Mouse (Mus musculus) c-Kit-positive CD71-negative TER-119-negative erythroid progenitor cells, embryonic 14.5 days (primary cell): ENCODE results near the gene Man1c1.

Source experiments
- DNase-seq: peaks from one replicate; pipeline ENCODE4 v3.0.0-alpha.2; 2013; ENCODE audit warnings: low read depth

The Man1c1 gene

DNA sequence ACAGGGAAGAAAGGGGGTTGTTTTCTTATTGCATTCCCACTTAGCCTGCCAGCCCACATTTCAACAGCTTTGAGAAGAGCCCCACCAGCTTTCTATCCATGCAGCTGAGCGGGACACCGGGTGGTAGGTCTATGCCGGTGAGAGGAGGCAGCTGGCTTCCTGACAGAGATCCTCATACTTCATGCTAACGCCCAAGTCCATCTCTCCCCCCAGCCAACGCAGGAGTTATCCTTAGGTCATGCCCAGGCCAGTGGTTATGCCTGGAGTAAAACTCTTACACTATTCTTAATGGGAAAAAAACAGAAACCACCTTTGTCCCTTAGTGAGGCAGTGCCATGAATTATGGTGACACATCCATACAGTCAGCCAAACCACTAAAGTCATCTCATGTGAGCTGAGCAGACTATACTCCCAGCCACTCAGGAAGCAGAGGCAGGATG is 66.0 kb downstream of the Man1c1 start:
- no peak for DNase-seq

DNA sequence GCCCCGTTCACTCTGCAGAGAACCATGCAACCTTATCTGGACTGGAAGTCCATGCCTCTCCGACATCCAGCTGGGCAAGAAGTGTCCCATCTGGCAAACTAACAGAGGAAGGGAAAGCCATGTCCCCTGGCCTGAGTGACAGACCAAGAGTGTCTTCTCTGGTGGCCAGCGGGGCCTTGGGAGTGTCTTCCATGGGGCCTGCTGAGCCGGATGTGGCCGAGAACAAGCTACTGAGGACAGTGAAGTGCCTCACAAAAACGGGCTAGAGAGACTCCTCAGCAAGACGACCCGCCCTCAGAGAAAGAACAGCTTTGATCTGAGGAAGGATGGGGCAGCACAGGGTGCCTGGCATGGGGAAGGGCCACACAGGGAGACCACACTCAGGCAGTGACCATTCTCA is 67.7 kb downstream of the Man1c1 start:
- no peak for DNase-seq

DNA sequence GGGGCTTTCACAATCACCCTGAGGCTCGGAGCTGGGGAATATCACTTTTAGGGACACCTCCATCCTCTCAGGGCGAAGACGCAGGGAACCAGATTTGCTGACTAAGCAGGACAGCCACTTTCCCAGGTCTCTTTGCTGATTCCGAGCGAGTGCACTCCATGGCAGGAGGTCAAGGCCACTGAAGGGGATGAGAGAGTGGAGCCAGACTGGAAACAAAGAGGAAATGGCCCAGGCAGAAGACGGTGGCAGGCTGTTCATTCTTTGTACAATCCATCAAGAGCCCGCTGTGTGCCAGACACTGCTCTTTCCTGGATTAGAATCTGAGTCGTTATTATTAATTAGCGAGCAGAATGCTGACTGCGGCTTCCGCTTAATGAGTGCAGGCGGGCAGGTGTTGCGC is 70.1 kb downstream of the Man1c1 start:
- DNase-seq = no peak

DNA sequence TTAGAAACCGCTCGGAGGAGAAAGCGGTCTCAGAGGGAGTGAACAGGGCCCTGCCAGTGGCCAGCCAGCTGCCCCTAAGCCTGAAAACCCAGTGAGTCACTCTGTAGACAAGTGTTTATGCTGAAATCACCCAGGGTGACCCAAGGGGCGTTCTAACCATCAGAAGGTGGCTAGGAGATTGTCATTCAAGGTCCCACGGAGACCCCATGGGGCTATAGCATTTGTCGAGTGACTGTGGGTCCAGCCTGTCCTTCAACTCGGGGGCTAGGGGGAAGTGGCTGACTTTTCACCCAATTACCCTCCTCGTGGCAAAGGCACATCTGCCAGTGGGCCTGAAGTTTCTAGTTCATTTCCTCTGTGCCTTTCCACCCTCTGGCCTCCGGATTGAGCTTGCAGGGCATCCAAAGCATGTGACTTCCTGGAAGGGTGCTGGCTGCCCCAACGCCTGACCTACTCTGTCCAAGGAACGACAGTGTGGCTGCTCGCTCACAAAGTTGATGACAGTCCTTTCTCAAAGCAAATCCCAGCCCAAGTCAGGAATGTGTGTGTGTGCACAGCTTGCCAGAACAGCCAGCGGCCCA is 71.9 kb downstream of the Man1c1 start:
- no peak for DNase-seq

DNA sequence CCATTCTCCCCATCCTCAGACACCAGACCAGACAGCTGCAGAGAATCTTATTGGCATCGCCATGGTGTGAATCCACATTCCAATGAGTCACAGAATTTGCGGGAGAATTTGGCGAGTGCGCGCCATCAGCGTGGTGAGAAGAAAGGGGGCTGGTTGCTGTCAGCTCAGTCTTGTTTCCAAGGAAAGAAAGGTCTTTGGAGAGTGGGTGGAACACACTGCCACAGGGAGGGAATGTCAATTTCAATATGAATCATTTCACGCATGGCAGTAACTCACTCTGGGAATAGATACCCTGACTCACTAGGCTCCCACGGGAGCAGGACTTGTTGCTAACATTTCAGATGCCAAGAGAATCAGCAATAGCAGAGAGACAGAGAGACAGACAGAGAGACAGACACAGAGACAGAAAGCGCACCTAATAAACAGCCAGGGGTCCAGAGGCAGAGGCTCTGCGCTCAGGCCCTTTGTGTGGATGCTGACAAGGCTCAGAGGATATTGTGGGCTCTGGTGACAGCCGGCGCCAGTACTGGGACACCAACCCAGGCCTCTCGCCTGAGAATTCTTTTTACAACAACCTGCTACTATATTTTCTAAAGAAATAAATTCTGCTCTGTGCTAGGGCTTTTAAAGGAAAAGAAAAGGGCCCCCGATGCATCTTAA is 72.5 kb downstream of the Man1c1 start:
- no peak for DNase-seq

DNA sequence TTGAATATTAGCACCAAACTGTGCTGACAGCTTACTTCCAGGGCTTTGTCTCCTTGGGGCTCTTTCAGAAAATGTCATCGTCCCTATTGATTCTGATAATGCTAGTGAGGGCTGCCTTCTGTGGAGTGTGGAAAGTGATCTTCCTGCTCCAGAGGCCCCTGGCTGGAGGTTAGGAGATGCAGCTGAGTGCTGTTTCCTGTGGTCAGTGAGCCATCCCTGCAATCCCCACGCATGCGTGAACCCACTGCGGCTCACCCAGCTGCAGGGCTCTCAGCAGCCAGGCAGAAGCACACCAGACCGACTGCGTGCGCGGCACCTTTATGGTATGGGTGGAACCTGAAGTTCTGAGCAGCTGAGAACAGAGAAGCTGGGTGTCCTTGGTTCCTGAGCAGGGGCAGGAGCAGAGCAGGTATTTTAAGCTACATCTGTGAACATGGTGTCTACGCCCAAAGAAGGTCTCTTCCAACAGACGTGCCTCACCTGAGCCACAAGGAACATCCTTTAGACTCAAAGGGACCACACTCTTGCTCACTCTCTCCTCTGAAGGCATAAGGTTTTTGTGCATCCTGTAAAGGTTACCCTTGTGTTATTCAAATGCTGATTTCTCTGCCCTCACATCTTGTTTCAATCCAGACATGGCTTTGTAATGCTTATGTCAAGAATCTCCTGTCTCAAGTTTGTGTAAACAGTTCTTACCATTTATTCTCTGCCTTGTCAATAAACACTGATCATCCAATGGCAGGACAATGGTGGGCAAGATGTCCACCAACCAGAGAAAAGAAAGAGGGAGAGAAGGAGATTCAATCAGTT is 75.3 kb downstream of the Man1c1 start:
- no peak for DNase-seq

DNA sequence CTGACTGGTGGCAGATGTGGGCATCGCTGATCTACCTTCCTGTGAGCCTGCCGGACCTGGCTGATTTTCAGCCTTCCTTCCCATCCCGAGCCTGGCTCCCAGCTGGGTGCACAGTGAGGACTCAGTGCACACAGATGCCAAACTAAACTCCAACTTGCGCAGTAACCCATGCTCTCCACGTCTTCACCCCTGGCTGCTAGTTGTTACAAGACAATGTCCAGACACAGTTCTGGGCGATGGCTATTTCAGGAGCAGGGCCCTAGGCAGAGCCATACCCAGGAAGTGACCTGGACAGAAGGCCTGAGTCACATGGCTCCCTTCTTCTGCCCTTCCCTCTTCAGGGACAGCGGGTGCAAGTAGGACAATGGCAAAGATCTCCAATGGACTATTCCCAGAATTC is 76.0 kb downstream of the Man1c1 start:
- DNase-seq = no peak

DNA sequence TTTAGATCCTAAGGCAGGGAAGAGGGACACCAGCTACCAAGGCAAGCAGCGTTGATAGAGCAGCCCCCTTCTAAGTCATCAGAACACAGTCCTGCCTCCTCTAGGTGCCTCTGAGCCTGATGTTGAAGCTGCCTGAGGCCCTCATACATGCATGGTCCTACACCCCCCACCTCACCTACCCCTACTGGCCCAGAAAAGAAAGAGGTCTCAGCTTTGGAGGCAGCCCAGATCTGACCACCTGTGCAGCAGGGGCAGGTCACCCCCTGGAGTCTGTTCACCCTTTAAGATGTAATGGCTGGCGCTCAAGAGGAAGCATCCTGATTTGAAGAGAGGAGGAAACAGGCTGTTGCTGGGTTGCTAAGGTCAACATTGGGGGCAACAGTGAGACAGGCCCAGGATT is 77.2 kb downstream of the Man1c1 start:
- DNase-seq = no peak

DNA sequence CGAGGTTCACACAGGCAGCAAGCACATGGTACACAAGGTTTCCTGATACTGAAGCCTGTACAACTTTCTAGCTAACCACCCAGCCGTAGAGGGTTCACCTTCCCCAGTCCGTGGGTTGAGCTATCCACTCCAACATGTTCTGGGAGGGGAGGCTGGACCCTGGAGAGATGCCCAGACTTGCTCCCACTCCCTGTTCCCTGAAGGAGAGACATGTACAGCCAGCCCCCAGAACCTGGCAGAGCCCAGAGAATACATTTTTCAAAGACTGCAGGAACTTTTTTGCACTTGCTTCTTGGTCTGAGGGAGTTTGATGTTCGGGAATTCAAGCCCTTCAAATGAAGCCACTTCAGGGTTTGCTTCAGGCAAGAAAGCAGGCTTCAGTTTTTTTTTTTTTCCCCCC is 77.7 kb downstream of the Man1c1 start:
- no peak for DNase-seq

DNA sequence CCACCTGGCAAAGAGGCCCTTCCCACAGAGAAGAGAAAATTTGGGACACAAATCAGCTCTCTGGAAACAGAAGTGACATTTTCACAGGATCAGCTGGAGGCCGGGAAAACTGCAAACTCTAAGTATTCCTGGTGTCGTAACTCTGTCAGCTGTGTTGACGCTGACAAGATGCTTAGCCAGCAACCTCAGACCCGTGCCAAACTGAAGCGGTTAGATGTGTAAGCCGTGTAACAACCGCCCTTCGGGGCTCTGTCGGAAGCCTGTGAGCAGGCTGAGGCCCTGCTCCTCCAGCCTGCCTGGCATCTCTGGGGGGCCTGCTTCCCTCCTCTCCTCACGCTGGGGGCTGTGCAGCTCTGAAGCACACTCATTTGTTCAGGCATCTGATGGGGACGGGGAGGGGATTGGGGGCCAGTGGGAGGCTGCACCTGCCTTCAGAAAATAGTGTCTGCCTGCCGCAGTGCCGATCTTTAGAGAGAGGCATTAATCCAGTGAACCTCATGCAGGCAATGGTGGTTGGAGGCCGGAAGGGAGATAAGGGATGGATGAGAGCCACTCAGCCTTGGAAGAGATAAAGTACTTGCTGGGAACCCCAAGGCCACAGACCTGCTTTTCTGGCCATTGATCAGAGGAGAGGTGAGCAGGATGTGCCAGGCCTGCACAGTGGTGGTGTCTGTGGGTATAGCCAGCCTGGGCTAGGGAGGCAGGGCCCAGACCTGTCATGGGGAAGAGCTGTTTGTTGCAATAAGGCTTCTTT is 79.8 kb downstream of the Man1c1 start:
- DNase-seq = no peak

DNA sequence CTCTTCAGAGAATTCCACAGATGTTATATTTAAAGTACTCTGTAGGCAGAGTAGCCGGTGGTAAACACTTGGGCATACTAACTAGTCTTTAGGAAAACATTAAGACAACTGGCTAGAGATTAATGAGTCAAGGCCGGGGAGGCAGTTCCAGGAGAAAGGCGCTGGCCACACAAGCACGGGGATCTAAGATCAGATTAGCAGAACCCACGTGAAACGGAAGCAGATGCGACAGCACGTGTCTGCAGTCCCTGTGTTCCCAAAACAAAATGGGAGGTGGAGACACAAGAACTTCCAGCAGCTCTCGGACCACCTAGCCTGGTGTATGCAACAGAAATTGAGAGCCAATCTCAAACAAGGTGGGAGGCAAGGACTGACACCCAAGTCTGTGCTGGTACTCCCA is 82.4 kb downstream of the Man1c1 start:
- DNase-seq = no peak

DNA sequence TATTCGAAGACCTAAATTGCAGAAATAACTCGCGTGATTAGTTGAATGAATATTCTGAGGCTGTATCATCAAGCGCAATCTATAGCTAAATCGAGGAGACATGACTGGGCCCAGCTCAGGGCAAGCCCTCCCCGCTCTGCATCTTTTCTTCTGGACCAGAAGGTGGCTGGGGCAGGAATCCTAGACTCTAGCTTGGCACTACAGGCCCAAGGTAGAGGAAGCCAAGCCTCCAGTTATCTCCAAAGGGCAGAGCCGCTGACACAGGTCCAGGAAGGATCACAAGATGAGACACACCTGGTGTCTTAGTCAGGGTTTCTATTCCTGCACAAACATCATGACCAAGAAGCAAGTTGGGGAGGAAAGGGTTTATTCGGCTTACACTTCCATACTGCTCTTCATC is 83.8 kb downstream of the Man1c1 start:
- DNase-seq = no peak

DNA sequence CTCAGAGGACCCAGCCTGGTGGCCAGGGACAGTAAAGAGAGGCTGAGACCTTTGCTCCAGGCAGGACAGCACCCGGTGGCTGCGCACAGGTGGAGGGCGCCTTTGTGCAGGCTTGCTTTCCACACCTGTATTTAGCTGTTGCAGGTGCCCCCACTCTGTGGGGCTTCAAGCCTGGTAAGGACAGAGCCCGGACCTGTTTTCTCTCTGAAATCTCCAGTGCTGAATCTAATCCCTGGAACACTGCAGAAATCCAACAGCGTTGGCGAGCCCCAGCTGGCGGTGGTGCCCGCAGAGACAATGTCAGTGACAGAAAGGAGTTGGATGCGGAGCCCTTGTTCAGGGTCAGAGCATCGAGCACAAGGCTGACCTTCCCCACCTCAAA is 84.6 kb downstream of the Man1c1 start:
- DNase-seq = no peak

DNA sequence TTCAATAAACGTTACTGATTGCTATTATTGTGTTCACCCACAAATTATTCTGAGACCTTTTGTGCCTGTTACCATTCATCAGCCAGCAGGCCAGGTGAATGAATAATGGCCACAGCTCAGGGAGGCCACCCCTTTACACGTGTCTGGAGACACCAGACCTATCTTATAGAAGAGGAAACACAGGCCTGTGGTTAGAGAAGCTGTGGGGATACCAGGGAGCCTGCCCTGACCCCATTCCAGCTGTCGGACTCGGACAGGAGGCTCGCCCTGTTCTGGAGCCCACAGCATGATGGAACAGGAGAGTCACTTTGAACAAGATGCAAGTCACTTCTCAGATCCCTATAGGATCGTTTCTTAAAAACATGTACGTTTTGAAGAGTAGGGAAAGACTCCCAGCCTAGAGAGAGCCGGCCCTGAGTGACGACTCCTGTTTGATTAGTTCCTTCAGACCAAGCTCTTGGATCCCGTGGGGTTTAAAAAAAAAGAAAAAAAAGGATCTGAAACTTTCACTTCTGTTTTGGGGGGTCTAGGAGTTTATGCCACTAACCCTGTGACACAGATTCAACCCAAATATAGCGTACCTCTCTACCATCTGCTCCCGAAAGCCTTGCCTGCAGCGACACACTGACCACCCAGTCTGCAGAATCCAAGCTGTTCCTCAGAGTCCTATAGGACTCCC is 85.1 kb downstream of the Man1c1 start:
- DNase-seq = no peak

DNA sequence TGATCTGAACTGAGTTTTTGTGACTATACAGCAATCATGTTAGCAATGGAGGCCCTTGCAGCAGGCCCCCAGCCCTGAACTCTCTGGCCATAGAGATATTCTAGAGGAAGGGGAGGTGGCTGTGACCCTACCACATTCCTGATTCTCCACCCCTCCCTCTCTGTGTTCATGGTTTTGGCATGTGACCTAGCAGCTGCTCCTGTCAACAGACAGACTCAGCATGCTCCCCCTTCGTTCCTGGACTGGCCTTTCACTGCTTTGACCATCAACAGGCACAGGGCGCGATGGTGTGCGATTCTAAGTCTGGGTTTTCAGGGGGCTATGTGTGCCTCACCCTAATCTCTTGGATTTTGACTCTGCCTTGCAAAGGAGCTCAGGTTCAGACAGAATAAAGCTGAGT is 86.3 kb downstream of the Man1c1 start:
- no peak for DNase-seq

DNA sequence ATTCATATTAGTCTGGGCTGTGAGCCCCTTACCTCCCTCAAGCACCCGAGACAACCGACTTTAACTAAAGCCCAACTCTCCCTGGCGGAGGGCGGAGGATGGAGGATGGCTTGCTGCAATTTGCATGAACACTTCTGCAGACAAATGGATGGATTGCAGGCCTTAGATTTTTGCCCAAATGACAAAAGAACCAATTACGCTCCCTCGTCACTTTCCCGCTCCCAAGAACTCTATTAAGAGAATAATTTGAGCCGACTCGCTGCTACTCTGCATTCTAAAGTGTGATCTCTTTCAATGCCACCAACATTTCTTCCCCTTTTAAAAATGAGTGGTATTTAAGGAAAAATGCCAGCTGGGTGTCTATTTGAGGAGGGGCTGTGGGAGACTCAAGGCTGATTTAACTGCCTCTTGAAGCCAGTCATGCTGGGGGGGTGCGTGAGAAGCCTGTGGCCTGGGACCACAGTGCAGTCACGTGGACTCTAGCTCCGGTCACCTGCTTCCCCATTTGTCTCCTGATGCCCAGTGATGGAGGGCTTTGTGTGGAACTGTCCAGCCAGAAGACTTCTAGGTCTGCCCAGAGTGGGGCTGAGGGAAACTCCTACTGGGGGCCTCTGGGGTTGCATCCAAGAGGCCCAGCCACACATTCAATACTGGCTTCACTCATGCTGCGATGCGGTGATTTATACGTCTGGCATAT is 88.0 kb downstream of the Man1c1 start:
- DNase-seq = no peak

DNA sequence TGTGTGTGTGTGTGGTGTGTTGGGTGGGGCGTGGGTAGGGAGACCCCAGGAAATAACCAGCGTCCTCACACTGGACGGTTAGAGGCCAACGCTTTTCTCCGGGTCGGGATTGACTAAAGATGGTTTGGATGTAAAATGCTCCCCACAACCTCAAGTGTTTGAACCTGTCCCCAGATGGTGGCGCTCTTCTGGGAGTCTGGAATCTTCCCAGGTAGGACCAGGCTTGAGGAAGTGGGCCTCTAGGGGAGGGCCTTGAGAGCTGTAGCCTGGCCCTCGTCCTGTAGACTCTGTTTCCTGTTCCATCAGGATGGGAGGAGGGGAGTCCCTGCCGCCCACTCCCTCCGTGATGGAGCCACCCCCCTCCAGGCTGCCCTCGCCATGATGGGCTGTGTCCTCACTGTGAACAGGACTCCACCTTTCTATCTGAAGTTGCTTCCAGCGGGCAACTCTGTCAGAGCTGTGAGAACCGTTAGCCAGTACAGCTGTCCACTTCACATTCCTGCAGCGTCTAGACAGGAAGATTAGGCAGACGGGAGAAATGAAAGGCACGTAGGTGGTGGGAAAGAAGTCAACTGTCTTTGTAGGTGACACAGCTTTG is 91.9 kb downstream of the Man1c1 start:
- DNase-seq = no peak

DNA sequence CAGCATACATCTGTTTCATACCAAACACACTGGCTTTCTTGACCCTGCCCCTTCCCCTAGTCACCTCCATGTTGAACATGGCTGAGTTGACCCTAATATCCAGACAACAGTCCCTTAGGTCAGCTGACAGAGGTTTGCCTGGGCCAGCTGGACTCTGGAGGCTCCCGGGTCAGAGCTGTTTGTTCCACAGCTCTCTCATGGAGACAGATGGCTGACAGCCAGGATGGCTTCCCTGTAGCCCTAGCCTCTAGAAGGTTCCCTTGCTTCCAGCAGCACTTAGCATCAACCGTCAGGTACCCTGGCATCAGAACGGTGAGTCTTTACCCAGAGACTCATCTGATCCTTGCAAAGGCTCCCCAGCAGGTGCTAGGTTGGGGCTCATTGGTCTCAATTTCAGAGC is 93.5 kb downstream of the Man1c1 start:
- no peak for DNase-seq

DNA sequence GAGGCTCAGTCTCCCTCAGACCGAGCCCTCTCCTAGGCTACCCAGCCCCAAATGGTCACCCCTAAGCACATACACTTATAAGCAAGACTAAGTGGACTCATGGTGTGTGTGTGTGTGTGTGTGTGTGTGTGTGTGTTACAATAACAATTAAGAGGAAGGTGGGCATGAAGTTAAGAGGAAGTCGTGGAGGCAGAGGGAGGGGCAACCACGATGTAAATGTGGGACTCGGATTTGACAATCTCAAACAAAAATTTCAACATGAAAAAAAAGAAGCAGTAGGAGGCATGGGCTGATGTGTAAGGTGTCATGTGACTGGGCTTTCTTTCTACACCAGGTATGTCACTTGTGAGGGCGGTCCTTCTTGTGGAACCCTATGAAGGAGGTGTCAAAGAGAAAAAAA is 96.4 kb downstream of the Man1c1 start:
- DNase-seq = no peak

DNA sequence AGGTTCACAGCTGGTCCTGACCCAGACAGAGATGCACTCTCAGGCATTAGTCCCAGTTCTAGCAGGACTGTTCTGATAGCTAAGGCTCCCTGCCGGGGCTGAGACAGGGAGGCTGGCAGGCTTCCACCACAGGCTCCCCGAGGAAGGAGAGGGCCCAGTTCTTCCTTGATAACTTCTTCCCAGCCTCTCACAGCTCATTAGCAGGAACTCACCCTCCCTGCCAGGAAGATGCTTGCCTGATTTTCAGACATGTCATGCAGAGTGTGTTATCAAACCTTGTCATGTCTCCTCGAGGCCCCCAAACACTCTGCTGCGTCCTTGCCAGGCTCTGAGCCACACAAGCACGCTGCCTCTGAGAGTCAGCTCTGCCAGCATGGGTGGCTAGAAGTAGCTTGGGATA is 98.0 kb downstream of the Man1c1 start:
- DNase-seq = no peak

DNA sequence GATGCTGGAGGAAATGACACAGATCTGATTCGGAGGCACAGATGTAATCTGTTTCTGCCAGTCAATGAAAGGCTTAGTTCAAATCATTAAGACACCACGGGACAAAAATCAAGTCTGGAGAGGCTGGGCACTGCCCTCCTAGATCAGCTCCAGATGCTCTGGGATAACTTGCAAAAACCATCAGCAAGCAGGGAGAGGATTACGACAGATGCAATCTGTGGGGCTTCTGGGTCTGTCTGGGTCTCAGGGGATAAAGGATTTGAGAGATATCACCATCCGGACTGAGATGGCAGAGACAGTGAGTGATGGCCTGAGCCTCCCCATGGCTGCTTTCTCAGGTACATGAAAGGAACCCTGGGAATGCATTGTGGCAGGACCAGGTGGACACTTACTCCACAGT is 99.6 kb downstream of the Man1c1 start:
- DNase-seq = no peak
